Mouse (Mus musculus): Measurements from ENCODE around the gene Olfr1428.

DNA sequence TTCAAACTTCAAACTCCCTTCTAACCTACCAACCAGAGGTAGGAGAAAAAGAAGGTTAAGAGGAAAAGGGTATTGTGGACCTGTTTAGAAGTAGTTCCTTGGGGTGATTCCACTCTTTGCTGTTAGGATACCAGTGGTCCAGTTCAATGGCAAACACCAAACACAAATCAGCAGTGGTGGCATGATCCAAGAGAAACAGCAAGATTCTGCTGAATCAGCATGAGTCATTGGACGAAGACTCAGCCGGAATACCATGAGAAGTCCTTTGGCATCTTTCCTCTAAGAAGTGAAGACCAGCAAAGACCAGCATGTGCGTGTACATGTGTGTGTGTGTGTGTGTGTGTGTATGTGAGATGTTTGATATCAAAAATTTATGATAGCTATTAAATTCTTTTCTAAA, 767 bp upstream of the Olfr1428 start:
- no peak for TF ChIP-seq CTCF (IDR thresholded peaks at IDR 0.05; ENCODE audit: control insufficient read depth, insufficient read depth, insufficient read length)
- no peak for TF ChIP-seq USF1 (IDR thresholded peaks at IDR 0.05; ENCODE audit: low read depth)
